Mouse (Mus musculus) liver, embryonic 12.5 days (tissue): ENCODE results near the gene Ldb1. TPM values are rescaled to one million over a fixed set of nuclear protein-coding genes. Genes with fewer than 3 reads are reported as not detected.

Experiments
- ATAC-seq: fragments of 200-750 bp; cut with Nextera tagmentation; 2 replicates; pipeline ENCODE4 v1.8.0; 2017; ENCODE audit warnings: moderate number of reproducible peaks, mild to moderate bottlenecking, moderate library complexity
- H3K27ac ChIP-seq: fragments of 300-500 bp; sonication (generic); 2 replicates; pipeline ENCODE4 v1.5.1; 2016; ENCODE audit warnings: mild to moderate bottlenecking
- H3K27me3 ChIP-seq: fragments of 300-500 bp; sonication (generic); replicated peaks from 2 replicates; pipeline ENCODE4 v1.6.1; 2016; ENCODE audit warnings: mild to moderate bottlenecking, moderate library complexity
- H3K36me3 ChIP-seq: fragments of 300-500 bp; sonication (generic); 2 replicates; pipeline ENCODE4 v1.6.1; 2016; ENCODE audit warnings: mild to moderate bottlenecking, moderate library complexity
- H3K4me1 ChIP-seq: fragments of 300-500 bp; sonication (generic); 2 replicates; pipeline ENCODE4 v1.6.1; 2016
- H3K4me2 ChIP-seq: fragments of 300-500 bp; sonication (generic); 2 replicates; pipeline ENCODE4 v1.6.1; 2016; ENCODE audit warnings: mild to moderate bottlenecking, moderate library complexity
- H3K4me3 ChIP-seq: fragments of 300-500 bp; sonication (generic); 2 replicates; pipeline ENCODE4 v1.5.1; 2016; ENCODE audit warnings: mild to moderate bottlenecking, moderate library complexity
- H3K9ac ChIP-seq: fragments of 300-500 bp; sonication (generic); 2 replicates; pipeline ENCODE4 v1.6.1; 2016; ENCODE audit warnings: mild to moderate bottlenecking, moderate library complexity
- H3K9me3 ChIP-seq: fragments of 300-500 bp; sonication (generic); replicated peaks from 2 replicates; pipeline ENCODE4 v1.6.1; 2016; ENCODE audit warnings: mild to moderate bottlenecking, moderate library complexity
- WGBS: fragments of 180-500 bp; shearing (Covaris S2); methylation state at CpG from one replicate; pipeline ENCODE4 v1.1.7; 2016; ENCODE audit not compliant: insufficient replicate concordance; 5-methylcytosine and 5-hydroxymethylcytosine counted together
- polyA plus RNA-seq: library from polyadenylated mRNA; unstranded; fragments of >200 nt; fragmentation: Nextera tagmentation; extraction: Ambion mirVana; gene quantifications from 2 replicates; pipeline ENCODE4 v1.2.1, GENCODE M21; 2016

Ldb1 gene
- polyA plus RNA-seq, 1 experiment from 2014 or later = 53.4 TPM

DNA sequence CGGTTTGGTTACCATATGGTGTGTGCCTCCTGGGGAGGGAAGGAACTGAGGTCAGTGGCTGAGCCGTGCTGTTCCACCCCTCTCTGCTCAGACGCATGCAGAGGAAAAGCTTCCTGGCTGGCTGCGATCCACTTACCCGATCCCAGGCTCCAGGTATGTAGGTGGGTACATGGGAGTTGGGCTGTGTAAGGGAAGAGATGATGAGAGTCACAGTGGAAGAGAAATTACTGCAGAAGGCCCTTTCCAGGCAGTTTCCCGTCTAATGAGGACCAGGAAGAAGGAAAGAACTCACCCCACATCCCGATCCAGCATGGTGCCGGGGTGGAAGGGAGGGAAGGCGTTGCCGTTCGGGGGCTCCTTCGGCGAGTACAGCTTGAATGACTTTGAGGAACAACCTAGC, 9.0 kb downstream of the Ldb1 start:
- peaks cover 75% of the 10 kb centered on the region for H3K4me1 ChIP-seq
- H3K4me2 ChIP-seq = peak overlapping the region; percentile 99
- H3K27me3 ChIP-seq = no peaks in the 10 kb centered on the region
- peak overlapping the region; percentile 99; the same call in 1 of the 2 replicates for H3K9ac ChIP-seq
- 85% methylated on average over 13 of the region's 13 CpGs for WGBS
- peaks cover 57% of the 10 kb centered on the region for H3K36me3 ChIP-seq
- peak overlapping the region; percentile 95 for H3K27ac ChIP-seq
- H3K9me3 ChIP-seq = no peaks in the 10 kb centered on the region
- peak overlapping the region; percentile 95 for H3K4me3 ChIP-seq
- ATAC-seq = no peak

DNA sequence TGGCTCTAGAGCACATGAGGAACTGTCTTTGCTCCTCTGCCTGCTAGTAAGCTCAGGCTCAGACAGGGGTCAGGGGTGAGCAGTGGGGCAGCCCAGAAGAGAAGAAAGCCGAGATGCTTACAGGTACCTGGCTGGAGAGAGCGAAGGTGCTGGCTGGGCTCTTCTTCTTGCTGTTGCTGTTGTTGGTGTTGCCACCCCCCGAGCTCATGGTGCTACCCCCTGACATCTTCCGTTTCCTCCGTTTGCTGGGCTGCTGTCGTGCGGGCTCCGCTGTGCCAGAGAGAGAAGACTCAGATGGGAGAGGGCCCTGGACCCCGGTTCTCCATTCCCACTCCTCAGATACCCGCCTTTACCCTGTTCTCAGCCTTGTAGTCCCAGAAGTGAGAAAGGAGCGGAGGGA, 11.1 kb downstream of the Ldb1 start:
- H3K4me2 ChIP-seq = no peak overlapping the region
- H3K4me1 ChIP-seq = peaks cover 62% of the 10 kb centered on the region
- H3K27me3 ChIP-seq = no peaks in the 10 kb centered on the region
- no peak overlapping the region for H3K4me3 ChIP-seq
- H3K9ac ChIP-seq = no peak overlapping the region
- 95% methylated on average over 11 of the region's 11 CpGs for WGBS
- peaks cover 6% of the 10 kb centered on the region; the same call in 1 of the 2 replicates for H3K9me3 ChIP-seq
- ATAC-seq = no peak
- H3K36me3 ChIP-seq = peaks cover 69% of the 10 kb centered on the region
- H3K27ac ChIP-seq = no peak overlapping the region; the same call in 1 of the 2 replicates

DNA sequence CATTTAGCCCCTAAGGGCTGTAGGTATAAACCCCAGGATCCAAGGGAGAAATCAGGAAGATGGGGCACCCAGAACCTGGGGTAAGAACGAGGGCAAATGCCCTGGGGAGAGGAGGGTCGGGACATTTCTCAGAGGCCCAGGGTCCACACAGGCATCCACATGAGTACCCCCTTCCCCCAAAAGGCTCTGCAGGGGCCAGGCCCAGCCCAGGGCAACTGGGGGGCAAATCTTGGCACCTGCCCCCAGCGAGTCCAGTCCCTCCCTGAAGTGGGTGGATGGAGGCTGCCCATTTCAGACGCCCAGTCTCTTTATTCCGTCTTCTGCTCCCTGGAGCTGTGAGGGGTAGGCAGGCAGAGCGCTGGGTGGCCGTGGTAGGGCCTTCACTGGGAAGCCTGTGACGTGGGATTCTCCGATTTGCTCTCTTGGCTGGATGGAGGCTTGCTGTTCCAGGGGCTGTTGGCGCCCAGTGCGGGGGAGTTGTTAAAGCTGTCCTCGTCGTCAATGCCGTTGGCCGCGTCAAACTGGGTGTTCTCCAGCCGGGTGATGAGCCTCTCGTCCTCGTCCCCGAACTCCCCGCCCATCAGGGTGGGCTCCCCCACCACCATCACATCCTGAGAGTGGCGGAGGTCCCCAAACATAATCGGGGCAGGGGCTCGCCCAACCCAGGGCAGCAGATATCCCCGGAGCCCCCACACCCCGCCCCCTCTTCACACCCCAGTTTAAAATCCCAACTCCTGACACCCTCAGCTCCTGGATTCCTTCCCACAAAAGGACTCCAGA, 12.1 kb downstream of the Ldb1 start:
- ATAC-seq = no peak
- Histone ChIP-seq H3K9me3 (peaks cover 6% of the 10 kb centered on the region; the same call in 1 of the 2 replicates), H3K4me2 (no peak overlapping the region), H3K27me3 (no peaks in the 10 kb centered on the region), H3K9ac (no peak overlapping the region), H3K4me3 (no peak overlapping the region), H3K27ac (peak overlapping the region; percentile 26; the same call in 1 of the 2 replicates), H3K36me3 (peaks cover 69% of the 10 kb centered on the region), H3K4me1 (peaks cover 58% of the 10 kb centered on the region)
- 86% methylated on average over 26 of the region's 26 CpGs for WGBS

DNA sequence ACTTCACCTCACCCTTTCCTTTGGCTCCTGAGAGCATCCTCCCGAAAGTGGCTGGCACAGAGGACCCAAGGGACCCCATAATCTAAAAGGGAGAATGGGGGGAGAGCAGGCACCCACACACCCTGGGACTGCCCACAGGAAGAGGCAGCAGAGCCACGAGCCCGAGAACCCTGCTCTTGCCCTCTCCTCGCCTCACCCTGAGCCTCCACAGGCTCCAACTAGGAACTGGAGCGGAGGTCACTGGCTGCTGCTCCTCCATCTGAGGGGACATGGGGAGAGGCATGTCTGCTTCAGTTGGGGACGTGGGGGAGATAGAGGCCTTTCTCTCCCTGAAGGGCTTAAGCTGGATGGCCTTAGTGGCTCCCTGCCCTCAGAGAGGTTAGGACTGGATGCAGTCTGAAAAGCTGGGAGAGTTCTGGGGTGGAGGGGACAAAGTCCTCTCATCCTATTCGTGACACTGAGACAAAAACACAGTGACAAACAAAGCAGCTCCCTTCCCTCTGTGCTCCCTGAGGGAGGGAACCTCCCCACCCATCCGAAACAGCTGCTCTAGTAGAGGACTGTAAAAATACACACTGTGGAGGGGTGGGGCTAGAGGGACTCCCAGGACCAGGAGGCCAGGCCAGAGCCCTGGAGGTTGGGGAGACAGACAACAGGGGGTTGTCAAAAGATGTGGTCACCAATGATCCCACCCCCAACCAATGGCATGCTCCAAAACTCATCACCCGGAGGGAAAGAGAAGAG, 13.2 kb downstream of the Ldb1 start:
- Histone ChIP-seq H3K27me3 (no peaks in the 10 kb centered on the region), H3K27ac (peak overlapping the region; percentile 52), H3K4me3 (no peak overlapping the region), H3K9ac (no peak overlapping the region), H3K9me3 (peaks cover 6% of the 10 kb centered on the region; the same call in 1 of the 2 replicates), H3K4me1 (peaks cover 56% of the 10 kb centered on the region), H3K36me3 (peaks cover 69% of the 10 kb centered on the region), H3K4me2 (no peak overlapping the region)
- 69% methylated on average over 9 of the region's 9 CpGs for WGBS
- ATAC-seq = peak; percentile 46

DNA sequence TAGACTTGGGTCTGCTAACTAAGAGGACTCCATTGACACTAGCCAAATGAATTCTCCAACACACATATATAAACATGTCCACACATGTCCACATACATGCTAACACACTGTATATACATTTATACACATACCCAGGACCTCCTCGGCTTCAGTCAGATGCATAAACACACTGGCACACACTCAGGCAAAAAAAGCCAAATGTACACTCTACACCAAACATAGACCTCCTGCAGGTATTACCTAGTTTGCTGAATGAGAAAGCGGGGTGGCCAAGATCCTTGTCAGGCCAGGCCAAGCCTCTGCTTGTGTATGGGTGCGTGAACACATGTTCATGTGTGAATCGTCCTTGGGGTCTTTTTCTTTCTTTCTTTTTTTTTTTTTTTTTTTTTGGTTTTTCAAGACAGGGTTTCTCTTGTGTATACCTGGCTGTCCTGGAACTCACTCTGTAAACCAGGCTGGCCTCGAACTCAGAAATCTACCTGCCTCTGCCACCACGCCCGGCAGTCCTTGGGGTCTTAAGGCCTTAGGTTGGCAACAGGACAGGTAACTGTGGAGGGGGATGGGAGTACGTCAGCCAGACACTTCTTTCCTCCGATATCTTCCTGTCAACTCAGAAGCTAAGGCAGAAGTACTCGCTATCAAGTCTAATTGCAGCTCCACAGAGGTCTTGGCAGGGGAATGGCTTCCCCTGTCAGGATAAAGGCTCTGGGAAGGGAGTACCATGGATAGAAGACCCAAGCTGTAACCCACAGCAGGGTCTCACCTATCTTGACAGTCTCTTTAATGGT, 14.6 kb downstream of the Ldb1 start:
- Histone ChIP-seq H3K27me3 (no peaks in the 10 kb centered on the region), H3K9ac (no peak overlapping the region), H3K4me3 (no peak overlapping the region), H3K36me3 (peaks cover 54% of the 10 kb centered on the region), H3K27ac (0 out of 2 replicates have a peak overlapping the region, but pooled peaks have one; percentile 48), H3K4me1 (peaks cover 51% of the 10 kb centered on the region), H3K4me2 (no peak overlapping the region), H3K9me3 (peaks cover 6% of the 10 kb centered on the region; the same call in 1 of the 2 replicates)
- ATAC-seq = no peak
- WGBS = 83% methylated on average over 10 of the region's 10 CpGs

DNA sequence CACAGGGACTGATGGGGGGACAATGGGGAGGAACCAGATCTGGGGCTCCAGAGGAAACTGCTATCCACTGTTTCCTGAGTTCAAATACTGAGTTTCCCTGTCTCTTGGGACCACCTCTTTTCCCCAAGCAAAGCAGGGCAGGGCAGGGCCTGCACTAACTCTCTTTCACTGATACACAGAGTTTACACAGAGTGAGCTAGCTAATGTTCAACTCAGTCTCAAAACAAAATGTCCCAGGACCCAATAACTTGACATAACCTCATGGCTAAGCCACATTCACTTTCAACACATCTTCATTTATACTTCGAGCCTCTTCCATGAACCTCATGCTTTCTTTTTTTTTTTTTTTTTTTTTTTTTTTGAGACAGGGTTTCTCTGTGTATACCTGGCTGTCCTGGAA, 15.4 kb downstream of the Ldb1 start:
- Histone ChIP-seq H3K9me3 (peaks cover 6% of the 10 kb centered on the region; the same call in 1 of the 2 replicates), H3K27ac (no peak overlapping the region; the same call in 1 of the 2 replicates), H3K4me3 (no peak overlapping the region), H3K9ac (no peak overlapping the region), H3K4me2 (no peak overlapping the region), H3K27me3 (no peaks in the 10 kb centered on the region), H3K4me1 (peaks cover 45% of the 10 kb centered on the region), H3K36me3 (peaks cover 47% of the 10 kb centered on the region)
- WGBS = 67% methylated on average over 1 of the region's 1 CpGs
- no peak for ATAC-seq

DNA sequence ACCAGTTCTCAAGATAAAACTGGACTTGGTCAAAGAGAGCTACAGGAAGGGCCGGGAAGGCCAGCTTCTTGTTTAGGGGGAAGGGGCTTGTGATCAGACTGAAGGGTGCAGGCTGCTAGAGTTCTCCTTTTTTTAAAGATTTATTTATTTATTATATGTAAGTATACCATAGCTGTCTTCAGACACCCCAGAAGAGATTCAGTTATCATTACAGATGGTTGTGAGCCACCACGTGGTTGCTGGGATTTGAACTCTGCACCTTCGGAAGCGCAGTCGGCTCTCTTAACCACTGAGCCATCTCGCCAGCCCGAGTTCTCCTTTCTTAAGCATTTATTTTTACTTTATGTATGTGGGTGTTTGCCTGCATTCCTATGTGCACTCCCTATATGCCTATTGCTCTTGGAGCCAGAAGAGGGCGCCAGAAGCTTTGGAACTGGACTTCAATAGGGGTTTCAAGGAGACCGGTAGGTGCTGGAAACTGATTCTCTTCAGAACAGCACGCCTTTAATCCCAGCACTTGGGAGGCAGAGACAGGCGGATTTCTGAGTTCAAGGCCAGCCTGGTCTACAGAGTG, 16.2 kb downstream of the Ldb1 start:
- Histone ChIP-seq H3K27me3 (no peaks in the 10 kb centered on the region), H3K4me1 (peaks cover 37% of the 10 kb centered on the region), H3K36me3 (peaks cover 39% of the 10 kb centered on the region), H3K4me3 (no peak overlapping the region), H3K4me2 (no peak overlapping the region), H3K27ac (no peak overlapping the region), H3K9ac (no peak overlapping the region), H3K9me3 (peaks cover 6% of the 10 kb centered on the region; the same call in 1 of the 2 replicates)
- no peak for ATAC-seq
- WGBS = 60% methylated on average over 11 of the region's 11 CpGs

DNA sequence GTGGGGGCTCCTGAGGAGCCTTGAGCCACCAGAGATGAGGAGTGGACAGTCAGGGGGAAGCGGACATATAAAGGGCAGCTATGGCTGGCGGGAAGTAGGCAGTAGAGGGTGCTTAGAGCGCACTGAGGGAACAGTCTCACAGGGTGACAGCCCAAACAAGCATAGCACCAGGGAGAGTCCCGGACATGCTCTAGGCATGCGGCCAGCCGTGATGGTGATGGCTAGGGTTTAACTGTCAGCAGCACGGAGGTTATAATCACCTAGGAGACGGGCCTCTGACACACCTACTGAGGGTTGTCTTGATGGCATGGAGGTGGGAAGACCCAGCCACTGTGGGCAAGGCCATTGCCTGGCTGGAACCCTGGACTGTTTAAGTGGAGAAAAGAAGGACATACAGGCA, 18.4 kb downstream of the Ldb1 start:
- no peak overlapping the region for H3K27ac ChIP-seq
- no peaks in the 10 kb centered on the region for H3K27me3 ChIP-seq
- H3K4me3 ChIP-seq = no peak overlapping the region
- peaks cover 18% of the 10 kb centered on the region for H3K4me1 ChIP-seq
- WGBS = 56% methylated on average over 8 of the region's 8 CpGs
- no peak overlapping the region for H3K9ac ChIP-seq
- ATAC-seq = no peak; the same call in 1 of the 2 replicates
- H3K4me2 ChIP-seq = no peak overlapping the region
- H3K9me3 ChIP-seq = peaks cover 6% of the 10 kb centered on the region; the same call in 1 of the 2 replicates
- H3K36me3 ChIP-seq = peaks cover 16% of the 10 kb centered on the region

DNA sequence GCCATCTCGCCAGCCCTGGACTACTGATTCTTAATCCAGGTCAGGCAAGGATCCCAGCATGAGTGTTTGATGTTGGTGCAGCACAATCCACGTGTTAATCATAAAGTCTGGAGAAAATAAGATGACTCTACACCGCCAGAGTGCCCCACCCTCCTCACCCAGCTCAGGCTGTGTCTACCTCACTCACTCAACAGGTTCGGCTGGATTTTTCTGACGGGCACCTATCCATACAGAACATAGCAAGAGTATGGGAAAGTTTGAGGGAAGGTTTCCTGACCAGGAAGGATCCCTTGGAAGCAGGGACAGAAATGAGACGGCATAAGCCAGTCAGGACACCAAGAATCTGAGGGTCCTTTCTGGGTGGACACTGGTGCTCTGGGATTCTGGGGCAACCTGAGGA, 20.1 kb downstream of the Ldb1 start:
- Histone ChIP-seq H3K36me3 (peaks cover 4% of the 10 kb centered on the region; the same call in 1 of the 2 replicates), H3K4me1 (peaks cover 18% of the 10 kb centered on the region), H3K27me3 (0 out of 2 replicates have a peak, but pooled peaks cover 3% of the 10 kb centered on the region), H3K9ac (no peak overlapping the region), H3K4me2 (no peak overlapping the region), H3K27ac (no peak overlapping the region), H3K9me3 (peaks cover 6% of the 10 kb centered on the region; the same call in 1 of the 2 replicates), H3K4me3 (no peak overlapping the region)
- WGBS = 65% methylated on average over 6 of the region's 6 CpGs
- ATAC-seq = no peak

DNA sequence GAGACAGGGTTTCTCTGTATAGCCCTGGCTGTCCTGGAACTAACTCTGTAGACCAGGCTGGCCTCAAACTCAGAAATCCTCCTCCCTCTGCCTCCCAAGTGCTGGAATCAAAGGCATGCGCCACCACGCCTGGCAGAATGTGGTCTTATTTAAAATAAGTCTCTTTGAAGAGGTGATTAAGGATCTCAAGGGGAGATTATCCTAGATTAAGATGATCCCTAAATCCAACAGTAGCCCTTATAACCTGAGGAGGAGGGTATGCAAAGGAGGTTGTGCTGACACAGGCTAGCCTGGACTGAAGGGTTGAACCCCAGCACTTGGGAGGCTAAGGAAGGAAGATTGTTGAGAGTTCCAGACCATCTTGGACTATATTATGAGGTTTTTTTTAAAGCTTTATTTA, 29.0 kb downstream of the Ldb1 start:
- H3K27me3 ChIP-seq = no peaks in the 10 kb centered on the region
- no peak overlapping the region for H3K9ac ChIP-seq
- no peaks in the 10 kb centered on the region for H3K9me3 ChIP-seq
- ATAC-seq = no peak
- no peaks in the 10 kb centered on the region for H3K36me3 ChIP-seq
- H3K27ac ChIP-seq = no peak overlapping the region
- 78% methylated on average over 2 of the region's 2 CpGs for WGBS
- H3K4me3 ChIP-seq = no peak overlapping the region
- no peak overlapping the region for H3K4me2 ChIP-seq
- peaks cover 4% of the 10 kb centered on the region; the same call in 1 of the 2 replicates for H3K4me1 ChIP-seq

DNA sequence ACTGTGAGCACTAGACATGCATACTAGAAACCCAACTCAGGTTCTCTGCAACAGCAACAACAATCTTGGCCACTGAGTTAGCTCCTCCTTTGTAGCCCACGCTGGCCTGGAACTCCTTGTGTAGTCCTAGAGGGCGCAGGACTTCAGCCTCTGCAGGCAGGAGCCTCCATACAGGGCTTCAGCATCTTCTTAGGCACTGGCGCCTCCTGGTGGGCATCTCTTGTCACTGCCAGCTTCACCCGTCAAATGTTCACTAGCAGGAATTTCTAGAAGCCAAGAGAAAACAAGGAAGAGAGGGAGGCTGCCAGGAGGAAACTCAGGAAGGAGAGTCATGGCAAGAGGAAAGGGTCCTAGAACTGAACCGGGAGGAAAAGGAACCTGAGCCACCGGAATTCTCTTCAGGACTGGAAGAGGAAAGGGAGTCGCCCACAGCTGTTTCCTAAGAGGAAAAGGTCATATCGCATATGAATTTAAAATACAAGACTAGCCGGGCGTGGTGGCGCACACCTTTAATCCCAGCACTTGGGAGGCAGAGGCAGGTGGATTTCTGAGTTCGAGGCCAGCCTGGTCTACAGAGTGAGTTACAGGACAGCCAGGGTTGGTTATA, 30.3 kb downstream of the Ldb1 start:
- Histone ChIP-seq H3K9ac (no peak overlapping the region), H3K36me3 (no peaks in the 10 kb centered on the region), H3K4me3 (no peak overlapping the region), H3K27me3 (no peaks in the 10 kb centered on the region), H3K27ac (no peak overlapping the region), H3K4me1 (peaks cover 4% of the 10 kb centered on the region; the same call in 1 of the 2 replicates), H3K9me3 (no peaks in the 10 kb centered on the region), H3K4me2 (peak overlapping the region; percentile 24; the same call in 1 of the 2 replicates)
- ATAC-seq = peak; percentile 71
- 14% methylated on average over 12 of the region's 12 CpGs for WGBS
